Mouse (Mus musculus): ENCODE results near the gene Padi6. TPM values are rescaled to one million over a fixed set of nuclear protein-coding genes. Genes with fewer than 3 reads are reported as not detected.

The Padi6 gene
- polyA plus RNA-seq, 1 experiment from 2014 or later = not detected

DNA sequence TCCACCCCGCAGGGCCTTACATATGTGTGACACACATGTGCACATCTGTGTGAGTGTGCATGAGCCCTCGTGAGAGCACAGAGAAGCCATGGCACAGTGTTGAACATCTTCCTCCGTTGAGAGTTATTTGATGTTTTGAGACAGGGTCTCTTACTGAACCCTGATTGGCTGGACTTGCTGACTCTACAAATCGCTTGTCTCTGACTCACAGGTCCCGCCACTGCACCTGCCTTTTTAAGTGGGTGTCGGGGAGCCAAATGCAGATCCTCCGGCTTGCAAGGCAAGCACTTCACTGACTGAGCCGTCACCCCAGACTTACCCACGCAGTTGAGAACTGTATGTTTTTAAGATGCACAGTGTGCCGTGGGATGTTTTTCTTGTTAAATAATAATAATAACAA lies 33.4 kb upstream of the Padi6 start:
- Histone ChIP-seq H3K27ac (no peak overlapping the region), H3K9me3 (no peaks in the 10 kb centered on the region), H3K4me2 (no peak overlapping the region), H3K36me3 (no peaks in the 10 kb centered on the region), H3K9ac (no peak overlapping the region), H3K27me3 (no peaks in the 10 kb centered on the region), H3K4me1 (peaks cover 5% of the 10 kb centered on the region; the same call in 1 of the 2 replicates), H3K4me3 (no peak overlapping the region)
- WGBS = 80% methylated on average over 10 of the region's 10 CpGs
- ATAC-seq (ENCODE audit: insufficient number of reproducible peaks, low FRiP score, low TSS enrichment, low read depth) = no peak

GRCm38 (mm10) chr4:140774893-140775292 lies 32.5 kb upstream of the Padi6 start:
- 75% methylated on average over 9 of the region's 9 CpGs for WGBS
- no peak overlapping the region for H3K9ac ChIP-seq
- ATAC-seq (ENCODE audit: insufficient number of reproducible peaks, low FRiP score, low TSS enrichment, low read depth) = no peak
- no peak overlapping the region for H3K4me2 ChIP-seq
- peaks cover 10% of the 10 kb centered on the region for H3K4me1 ChIP-seq
- H3K27ac ChIP-seq = no peak overlapping the region
- no peak overlapping the region for H3K4me3 ChIP-seq
- H3K9me3 ChIP-seq = no peaks in the 10 kb centered on the region
- no peaks in the 10 kb centered on the region for H3K36me3 ChIP-seq
- H3K27me3 ChIP-seq = no peaks in the 10 kb centered on the region

- no peak for ATAC-seq (ENCODE audit: insufficient number of reproducible peaks, low FRiP score, low TSS enrichment, low read depth)
- Histone ChIP-seq H3K36me3 (no peaks in the 10 kb centered on the region), H3K4me3 (no peak within 1 kb of the TSS), H3K9ac (no peak within 1 kb of the TSS), H3K27ac (no peak within 1 kb of the TSS), H3K9me3 (no peaks in the 10 kb centered on the region), H3K4me2 (no peak within 1 kb of the TSS), H3K27me3 (no peaks in the 10 kb centered on the region), H3K4me1 (peaks cover 8% of the 10 kb centered on the region; the same call in 1 of the 2 replicates)
- WGBS = 83% methylated on average over 21 of the region's 21 CpGs
These were observed 31.8 kb upstream of the Padi6 start, which contains the start of gene Padi4 for GRCm38 (mm10) chr4:140774025-140774800. Padi4 (minus strand) TSS chr4:140774236.

GRCm38 (mm10) chr4:140771091-140771490 lies 28.6 kb upstream of the Padi6 start:
- WGBS = 39% methylated on average over 4 of the region's 4 CpGs
- Histone ChIP-seq H3K4me2 (no peak overlapping the region), H3K27me3 (no peaks in the 10 kb centered on the region), H3K4me1 (peaks cover 8% of the 10 kb centered on the region; the same call in 1 of the 2 replicates), H3K4me3 (no peak overlapping the region), H3K9me3 (no peaks in the 10 kb centered on the region), H3K9ac (no peak overlapping the region), H3K36me3 (no peaks in the 10 kb centered on the region), H3K27ac (no peak overlapping the region)
- no peak for ATAC-seq (ENCODE audit: insufficient number of reproducible peaks, low FRiP score, low TSS enrichment, low read depth)

DNA sequence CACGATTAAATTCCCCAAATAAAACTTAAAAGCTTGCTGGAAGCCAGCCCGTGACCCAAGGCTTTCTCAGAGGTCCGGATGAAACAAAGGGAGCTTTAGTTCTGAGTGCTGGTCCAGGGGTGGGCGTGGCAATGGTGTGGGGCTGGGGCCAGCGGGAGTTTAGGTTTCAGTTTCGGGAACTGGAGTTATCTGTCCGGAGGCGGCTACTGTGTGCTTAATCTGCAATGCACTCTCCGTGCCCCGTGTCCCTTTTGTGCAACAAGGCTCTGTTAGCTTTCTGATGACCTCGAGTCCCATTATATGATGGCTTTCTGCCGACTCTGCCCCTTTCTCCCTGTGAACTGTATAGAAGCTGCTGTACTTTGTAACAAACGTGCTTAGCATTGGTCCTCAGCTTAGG lies 28.0 kb upstream of the Padi6 start:
- no peak overlapping the region for H3K9ac ChIP-seq
- no peaks in the 10 kb centered on the region for H3K36me3 ChIP-seq
- no peak overlapping the region for H3K27ac ChIP-seq
- H3K27me3 ChIP-seq = no peaks in the 10 kb centered on the region
- H3K4me1 ChIP-seq = peaks cover 8% of the 10 kb centered on the region; the same call in 1 of the 2 replicates
- ATAC-seq (ENCODE audit: insufficient number of reproducible peaks, low FRiP score, low TSS enrichment, low read depth) = no peak
- H3K4me2 ChIP-seq = peak overlapping the region; percentile 39
- 15% methylated on average over 13 of the region's 13 CpGs for WGBS
- peak overlapping the region; percentile 31 for H3K4me3 ChIP-seq
- H3K9me3 ChIP-seq = no peaks in the 10 kb centered on the region

DNA sequence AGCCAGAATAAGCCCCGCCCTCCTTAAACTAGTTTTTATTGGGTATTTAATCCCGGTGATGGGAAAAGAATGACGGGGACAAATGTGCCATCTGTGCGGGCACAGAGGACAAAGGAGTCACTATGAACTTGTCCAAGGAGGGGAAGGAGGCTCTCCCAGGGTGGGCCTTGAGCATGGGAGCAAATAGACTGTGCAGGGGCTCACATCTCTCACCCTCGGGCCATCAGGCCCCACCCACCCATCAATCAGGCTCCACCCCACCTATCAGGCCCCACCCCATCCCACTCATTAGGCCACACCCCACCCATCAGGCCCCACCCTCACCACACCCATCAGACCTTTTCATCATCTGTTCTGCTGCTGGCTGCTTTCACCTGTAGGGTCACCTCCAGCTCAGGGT lies 26.5 kb upstream of the Padi6 start:
- Histone ChIP-seq H3K4me3 (no peak overlapping the region), H3K4me1 (peaks cover 5% of the 10 kb centered on the region; the same call in 1 of the 2 replicates), H3K9ac (no peak overlapping the region), H3K9me3 (no peaks in the 10 kb centered on the region), H3K36me3 (no peaks in the 10 kb centered on the region), H3K27ac (no peak overlapping the region), H3K4me2 (no peak overlapping the region), H3K27me3 (no peaks in the 10 kb centered on the region)
- 77% methylated on average over 5 of the region's 5 CpGs for WGBS
- ATAC-seq (ENCODE audit: insufficient number of reproducible peaks, low FRiP score, low TSS enrichment, low read depth) = no peak

DNA sequence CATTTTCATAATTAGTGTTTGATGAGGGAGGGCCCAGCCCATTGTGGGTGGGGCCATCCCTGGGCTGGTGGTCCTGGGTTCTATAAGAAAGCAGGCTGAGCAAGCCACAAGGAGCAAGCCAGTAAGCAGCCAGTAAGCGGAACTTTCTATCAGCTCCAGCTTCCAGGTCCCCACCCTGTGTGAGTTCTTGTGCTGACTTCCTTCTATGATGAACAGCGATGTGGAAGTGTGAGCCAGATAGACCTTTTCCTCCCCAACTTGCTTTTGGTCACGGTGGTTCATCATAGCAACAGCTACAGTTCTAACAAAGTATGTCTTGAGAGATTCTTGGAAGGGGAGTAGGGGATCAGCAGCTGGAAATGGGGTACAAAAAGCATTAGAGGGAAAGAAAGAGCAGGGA lies 23.5 kb upstream of the Padi6 start:
- WGBS = 74% methylated on average over 3 of the region's 3 CpGs
- ATAC-seq (ENCODE audit: insufficient number of reproducible peaks, low FRiP score, low TSS enrichment, low read depth) = no peak
- Histone ChIP-seq H3K9me3 (no peaks in the 10 kb centered on the region), H3K27me3 (no peaks in the 10 kb centered on the region), H3K4me1 (peaks cover 5% of the 10 kb centered on the region; the same call in 1 of the 2 replicates), H3K36me3 (no peaks in the 10 kb centered on the region), H3K4me2 (no peak overlapping the region), H3K27ac (no peak overlapping the region), H3K9ac (no peak overlapping the region), H3K4me3 (no peak overlapping the region)

DNA sequence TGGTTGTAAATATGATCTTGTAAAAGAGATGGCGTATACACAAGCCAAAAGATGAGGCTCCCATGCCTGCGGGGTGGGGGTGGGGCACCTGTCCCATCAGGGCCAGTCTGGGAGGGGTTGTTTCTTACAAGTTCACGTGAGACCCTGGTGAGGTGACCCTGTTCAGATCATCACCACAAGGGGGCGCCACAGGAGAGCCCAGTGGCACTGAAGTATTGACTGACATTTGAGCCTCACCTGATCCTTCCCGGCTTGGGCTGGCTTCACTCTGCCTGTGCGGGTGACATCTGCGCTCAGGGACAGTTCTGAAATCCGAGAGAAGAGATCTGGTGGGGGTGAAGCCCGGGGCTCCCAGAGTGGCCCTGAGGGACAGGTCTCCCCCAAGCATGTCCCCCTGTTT lies 20.7 kb upstream of the Padi6 start:
- peak; percentile 31; the same call in 1 of the 2 replicates for ATAC-seq (ENCODE audit: insufficient number of reproducible peaks, low FRiP score, low TSS enrichment, low read depth)
- WGBS = 14% methylated on average over 9 of the region's 9 CpGs

DNA sequence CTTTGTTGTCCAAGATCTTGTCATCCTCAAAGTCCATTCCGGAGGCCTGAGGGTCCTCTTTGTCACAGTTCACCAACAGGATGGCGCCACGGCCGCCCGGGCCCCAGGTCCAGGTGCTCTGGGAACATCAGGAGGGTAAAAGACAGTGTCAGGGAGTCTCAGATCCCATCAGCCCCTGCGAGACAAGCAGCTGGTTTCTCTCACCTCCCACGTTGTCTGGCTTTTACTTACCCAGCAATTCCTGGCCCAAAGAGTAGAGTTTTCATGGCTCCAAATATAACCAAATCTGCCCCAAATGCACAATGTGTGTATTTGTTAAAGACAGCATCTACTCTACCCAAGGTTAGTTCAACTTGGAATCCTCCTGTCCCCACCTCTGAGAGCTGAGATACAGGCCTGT lies 19.2 kb upstream of the Padi6 start:
- Histone ChIP-seq H3K4me1 (no peaks in the 10 kb centered on the region), H3K27ac (no peak overlapping the region), H3K4me3 (no peak overlapping the region), H3K9me3 (no peaks in the 10 kb centered on the region), H3K9ac (no peak overlapping the region), H3K27me3 (no peaks in the 10 kb centered on the region), H3K36me3 (no peaks in the 10 kb centered on the region), H3K4me2 (no peak overlapping the region)
- no peak for ATAC-seq (ENCODE audit: insufficient number of reproducible peaks, low FRiP score, low TSS enrichment, low read depth)
- 85% methylated on average over 7 of the region's 7 CpGs for WGBS

More for the DNA sequence above, 20.7 kb upstream of the Padi6 start:
- no peak overlapping the region for H3K27ac ChIP-seq
- no peak overlapping the region for H3K4me3 ChIP-seq
- H3K36me3 ChIP-seq = no peaks in the 10 kb centered on the region
- H3K9ac ChIP-seq = no peak overlapping the region
- H3K27me3 ChIP-seq = no peaks in the 10 kb centered on the region
- H3K4me1 ChIP-seq = no peaks in the 10 kb centered on the region
- no peaks in the 10 kb centered on the region for H3K9me3 ChIP-seq
- no peak overlapping the region for H3K4me2 ChIP-seq

DNA sequence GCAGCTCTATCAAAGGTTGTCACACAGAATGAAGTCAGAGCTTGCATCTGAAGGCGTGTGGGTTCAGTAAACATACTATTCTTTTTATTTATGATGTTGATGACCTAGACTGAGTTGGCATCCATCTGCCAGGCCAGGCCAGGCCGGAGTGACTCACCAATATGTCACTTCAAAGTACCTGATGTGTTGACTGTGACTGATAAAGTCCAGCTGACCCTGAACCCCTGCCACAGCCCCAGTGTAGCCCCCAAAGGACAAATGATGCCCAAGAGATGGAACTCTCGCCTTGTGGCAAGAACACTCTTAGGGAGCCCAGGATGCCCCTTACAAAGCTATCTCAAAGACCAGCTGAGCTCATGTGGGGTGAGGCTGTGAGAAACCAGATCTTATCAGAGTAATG lies 13.4 kb upstream of the Padi6 start:
- WGBS = 75% methylated on average over 3 of the region's 3 CpGs
- H3K4me1 ChIP-seq = no peaks in the 10 kb centered on the region
- H3K4me3 ChIP-seq = no peak overlapping the region
- no peak for ATAC-seq (ENCODE audit: insufficient number of reproducible peaks, low FRiP score, low TSS enrichment, low read depth)
- H3K9me3 ChIP-seq = no peaks in the 10 kb centered on the region
- no peak overlapping the region for H3K27ac ChIP-seq
- H3K27me3 ChIP-seq = no peaks in the 10 kb centered on the region
- no peaks in the 10 kb centered on the region for H3K36me3 ChIP-seq
- H3K9ac ChIP-seq = no peak overlapping the region
- no peak overlapping the region for H3K4me2 ChIP-seq

DNA sequence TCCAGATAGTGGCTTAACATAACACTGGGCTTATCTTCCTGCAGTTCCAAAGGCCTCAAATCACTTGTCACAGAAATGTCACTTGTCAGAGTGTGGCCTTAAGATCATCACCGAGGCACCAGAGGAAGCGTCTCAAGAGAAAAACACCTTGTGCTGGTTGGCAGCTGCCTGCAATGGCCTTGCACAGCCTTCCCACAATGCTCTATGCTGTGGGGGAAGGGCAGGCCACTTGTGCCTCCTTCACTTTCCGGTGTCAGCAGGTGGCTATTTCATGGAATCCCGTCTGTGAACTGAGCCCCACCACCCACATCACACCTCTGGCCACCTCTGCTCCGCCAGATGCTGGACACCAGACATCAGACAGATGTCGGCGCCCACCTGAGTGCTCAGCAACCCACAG lies 10.9 kb upstream of the Padi6 start:
- Histone ChIP-seq H3K27me3 (peaks cover 8% of the 10 kb centered on the region; the same call in 1 of the 2 replicates), H3K36me3 (no peaks in the 10 kb centered on the region), H3K9me3 (no peaks in the 10 kb centered on the region), H3K4me2 (no peak overlapping the region), H3K4me1 (peaks cover under 1% of the 10 kb centered on the region; the same call in 1 of the 2 replicates), H3K27ac (no peak overlapping the region), H3K4me3 (no peak overlapping the region), H3K9ac (no peak overlapping the region)
- no peak for ATAC-seq (ENCODE audit: insufficient number of reproducible peaks, low FRiP score, low TSS enrichment, low read depth)
- 42% methylated on average over 7 of the region's 7 CpGs for WGBS

DNA sequence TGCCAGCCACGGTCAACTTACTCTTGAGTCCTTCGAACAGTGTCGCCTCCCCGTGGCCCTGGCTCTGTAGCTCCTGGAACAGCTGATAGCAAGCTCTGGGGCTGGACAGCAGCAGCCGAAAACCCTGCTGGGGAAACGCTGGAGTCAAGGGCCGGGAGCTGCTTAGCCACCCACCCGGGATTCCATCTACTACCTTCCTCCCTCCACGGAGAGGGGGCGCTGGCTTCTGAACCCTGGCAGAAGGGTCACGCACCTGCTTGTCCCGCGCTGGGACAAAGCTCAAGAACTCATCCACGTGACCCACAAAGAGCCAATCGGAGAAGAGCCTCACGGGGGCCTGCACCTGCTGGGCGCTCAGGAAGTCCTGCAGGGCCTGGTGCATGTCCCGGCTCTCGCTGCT lies 7.9 kb upstream of the Padi6 start:
- ATAC-seq (ENCODE audit: insufficient number of reproducible peaks, low FRiP score, low TSS enrichment, low read depth) = no peak
- Histone ChIP-seq H3K27ac (no peak overlapping the region), H3K4me3 (no peak overlapping the region), H3K4me1 (peaks cover 8% of the 10 kb centered on the region), H3K4me2 (no peak overlapping the region), H3K36me3 (no peaks in the 10 kb centered on the region), H3K9ac (no peak overlapping the region), H3K27me3 (peaks cover 8% of the 10 kb centered on the region; the same call in 1 of the 2 replicates), H3K9me3 (no peaks in the 10 kb centered on the region)
- WGBS = 10% methylated on average over 19 of the region's 19 CpGs
